Comparison of ENCODE assay signal across 8 mouse cellular contexts in the genomic region with DNA sequence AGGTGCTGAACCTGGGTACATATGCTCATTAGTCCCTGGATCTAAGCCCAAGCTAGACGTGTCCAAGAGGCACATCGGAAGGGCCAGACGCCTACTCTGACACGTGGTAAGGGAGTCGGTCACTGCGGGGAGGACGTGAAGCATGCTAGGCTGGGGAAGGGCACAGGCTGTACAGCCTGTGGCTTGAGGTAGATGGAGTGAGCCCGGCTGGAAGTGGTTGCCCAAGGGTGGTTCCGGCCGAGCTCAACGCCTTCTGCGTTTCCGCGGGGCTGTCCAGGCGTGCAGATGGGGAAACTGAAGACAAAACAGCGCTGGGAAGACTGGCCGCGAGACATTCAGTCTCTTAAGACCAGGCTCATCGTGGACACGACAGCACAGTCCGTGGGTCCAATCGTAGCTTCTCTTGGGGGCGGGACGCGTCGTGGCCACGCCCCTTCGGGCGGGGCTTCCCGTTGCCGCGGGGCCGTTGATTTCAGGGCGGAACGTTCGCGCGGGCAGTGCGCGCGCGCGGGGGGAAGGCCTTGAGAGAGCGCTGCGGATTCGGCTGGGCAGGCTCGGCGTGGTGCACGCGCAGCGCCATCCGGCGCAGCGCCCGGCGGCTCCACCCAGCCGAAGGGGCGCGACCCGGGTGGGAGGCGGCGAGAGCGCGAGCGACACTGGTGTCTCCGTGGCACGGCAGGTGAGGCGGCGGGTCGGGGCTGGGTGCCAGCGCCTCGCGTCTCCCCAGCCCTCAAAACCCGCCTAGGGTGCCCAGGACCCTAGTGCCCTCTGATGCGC. TPM values are rescaled to one million over a fixed set of nuclear protein-coding genes. Genes with fewer than 3 reads are reported as not detected.
DNase-seq lines count a peak whose midpoint lies in the region; ATAC-seq lines count a peak whose summit lies in the region.

No protein-coding gene starts in this region.

- no peaks in the 10 kb centered on the region; the same call in 1 of the 2 replicates for H3K27me3 ChIP-seq in hindbrain, embryonic 12.5 days

- peak; percentile 96 for ATAC-seq in hindbrain, embryonic 12.5 days (ENCODE audit: low FRiP score)

- no peaks in the 10 kb centered on the region for H3K36me3 ChIP-seq in hindbrain, embryonic 12.5 days

- WGBS in hindbrain, embryonic 12.5 days: under 1% methylated on average over 75 of the region's 75 CpGs

- peaks cover 4% of the 10 kb centered on the region; the same call in 1 of the 2 replicates for H3K9me3 ChIP-seq in hindbrain, embryonic 12.5 days (replicated peaks)

- peak overlapping the region; percentile 50; the same call in 1 of the 2 replicates for H3K27ac ChIP-seq in hindbrain, embryonic 12.5 days

- H3K4me2 ChIP-seq in hindbrain, embryonic 12.5 days (replicated peaks): peak overlapping the region; percentile 85

- DNase-seq in MN1 (ENCODE audit: low spot score): peak; percentile 100
- peak; percentile 99 for DNase-seq in cerebellum, adult 9-10 months
- peak; percentile 93 to 97 for DNase-seq in frontal cortex, adult 2 months (ENCODE audit: extremely low spot score in 1 of 2, low spot score in 1 of 2)
- DNase-seq in layer of hippocampus, postnatal 14 days (ENCODE audit: low spot score in 2 of 2): peak; percentile 97
- DNase-seq in lung, postnatal 14 days: peak; percentile 98
- peak; percentile 89 for DNase-seq in retina, adult 2 months (ENCODE audit: low read depth, low spot score)
- DNase-seq in thymus, postnatal 36 days: peak; percentile 97 to 98

- H3K9ac ChIP-seq in hindbrain, embryonic 12.5 days: peak overlapping the region; percentile 87

- peak overlapping the region; percentile 78 for H3K4me3 ChIP-seq in hindbrain, embryonic 12.5 days

- peaks cover 20% of the 10 kb centered on the region for H3K4me1 ChIP-seq in hindbrain, embryonic 12.5 days

RNA-seq across cellular contexts. Expression of gene Fam118a, which starts 8.0 kb away (rescaled TPM):
- 18.9 and 20.9 TPM in 2 replicates for polyA plus RNA-seq in frontal cortex, adult 2 months (2012; rRNA removed)
- polyA plus RNA-seq in hindbrain, embryonic 12.5 days (2016; fragmentation: Nextera tagmentation; extraction: Ambion mirVana): 22.2 and 24.5 TPM in 2 replicates
- 10 to 100 TPM; 26.2 to 27.3 TPM for total RNA-seq in layer of hippocampus, postnatal 14 days (2021)

RNA-seq across cellular contexts. Expression of gene Upk3a, which starts 19.8 kb away (rescaled TPM):
- 0.27 and 0.34 TPM in 2 replicates for polyA plus RNA-seq in frontal cortex, adult 2 months (2012; rRNA removed)
- 0.19 and 0.21 TPM in 2 replicates for polyA plus RNA-seq in hindbrain, embryonic 12.5 days (2016; fragmentation: Nextera tagmentation; extraction: Ambion mirVana)
- not detected for total RNA-seq in layer of hippocampus, postnatal 14 days (2021)

RNA-seq across cellular contexts. Expression of gene 5031439G07Rik, which starts 48.4 kb away (rescaled TPM):
- 59.7 and 61.2 TPM in 2 replicates for polyA plus RNA-seq in frontal cortex, adult 2 months (2012; rRNA removed)
- 18.7 TPM in 2 replicates for polyA plus RNA-seq in hindbrain, embryonic 12.5 days (2016; fragmentation: Nextera tagmentation; extraction: Ambion mirVana)
- 100 to 1,000 TPM; 114 TPM for total RNA-seq in layer of hippocampus, postnatal 14 days (2021)

Comparison
In these comparisons a context has a peak if more than half of its experiments do, and no peak if none do; other contexts are left out.
1. Peak in every context shown above with its lines: DNase-seq, ATAC-seq, H3K4me3 ChIP-seq and H3K27ac ChIP-seq.